Mouse (Mus musculus): ENCODE measurements around the gene Tecpr1.

The Tecpr1 gene

DNA sequence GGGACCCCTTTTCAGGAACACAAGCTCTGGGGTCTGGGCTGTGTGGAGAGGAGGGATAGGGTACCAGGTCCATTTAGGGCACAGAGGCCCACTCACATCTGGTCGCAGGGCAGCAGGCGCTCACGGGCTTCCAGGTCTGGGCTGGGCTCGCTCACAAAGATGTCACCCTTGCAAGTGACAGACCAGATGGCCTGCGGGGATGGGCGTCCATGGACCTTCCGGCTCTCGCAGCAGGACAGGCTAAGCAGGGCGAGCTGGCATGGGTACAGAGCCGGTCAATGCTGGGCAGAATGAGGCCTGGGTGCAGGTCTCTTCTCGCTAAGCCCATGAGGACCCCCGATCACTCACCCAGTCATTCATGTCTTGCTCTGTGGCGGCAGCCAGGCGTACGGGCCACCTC, 17.3 kb downstream of the Tecpr1 start:
- no peak for DNase-seq

DNA sequence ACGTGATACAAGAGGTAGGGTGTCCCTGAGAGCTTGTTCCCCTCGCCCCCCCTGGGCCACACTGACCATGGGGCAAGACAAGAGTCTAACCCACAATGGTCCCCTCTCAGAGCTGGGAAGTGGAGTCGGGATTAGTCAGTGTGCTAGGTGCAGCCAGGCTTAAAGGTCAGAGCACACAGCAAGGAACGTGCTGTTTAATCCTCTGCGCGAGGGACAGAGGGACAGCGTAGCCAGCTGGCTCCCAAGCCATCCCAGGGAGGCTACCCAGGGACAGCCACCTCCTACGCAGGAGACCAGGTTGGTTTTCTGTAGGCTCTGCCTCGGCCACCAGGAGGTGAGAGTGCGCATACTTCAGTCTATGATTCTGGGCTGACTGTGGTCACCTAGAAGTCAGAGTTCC, 18.5 kb downstream of the Tecpr1 start:
- DNase-seq = no peak

DNA sequence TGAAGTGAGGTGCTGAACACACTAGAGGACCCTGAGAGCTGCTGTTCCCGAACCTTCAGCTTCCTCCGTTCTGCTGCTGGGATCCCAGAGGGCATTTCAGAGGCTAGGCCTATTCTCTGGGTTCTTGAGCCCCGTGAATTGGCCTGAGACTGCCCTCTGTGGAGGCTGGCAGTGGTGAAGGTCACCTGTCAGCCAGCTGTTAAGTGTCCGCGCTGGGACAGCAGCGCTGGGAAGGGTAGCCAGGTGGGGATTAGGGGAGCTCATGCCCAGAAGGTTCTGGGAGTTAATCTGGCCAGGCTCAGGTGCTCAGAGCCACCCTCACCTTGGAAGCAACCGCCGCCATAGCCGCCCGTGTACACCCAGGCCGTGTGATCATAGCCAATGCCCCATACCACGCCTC, 19.1 kb downstream of the Tecpr1 start:
- DNase-seq = no peak

DNA sequence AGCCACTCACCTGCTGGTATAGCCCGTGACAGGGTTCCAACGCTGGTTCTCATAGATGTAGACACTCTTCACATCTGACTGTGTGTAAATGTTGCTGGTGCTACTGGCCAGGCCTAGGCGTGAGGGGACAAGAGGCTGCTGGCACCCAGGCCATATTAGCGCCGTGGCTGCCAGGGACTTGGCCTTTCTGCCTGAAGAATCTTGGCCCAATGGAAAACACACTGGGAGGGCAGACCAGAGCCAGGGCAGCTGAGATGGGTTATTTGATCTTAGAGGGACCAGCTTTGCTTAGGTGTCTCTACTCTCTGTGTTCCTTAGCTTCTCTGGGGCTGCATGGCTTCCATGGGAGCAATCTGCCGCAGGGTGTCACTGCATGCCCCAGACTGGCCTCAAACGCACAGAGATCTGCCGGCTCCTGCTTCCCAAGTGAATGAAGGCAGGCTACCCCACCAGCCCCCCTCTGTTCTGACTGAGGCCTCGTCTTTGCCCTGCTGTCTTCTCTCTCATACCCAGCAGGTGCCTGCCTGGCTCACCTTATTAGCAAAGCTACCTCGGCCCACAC, 19.9 kb downstream of the Tecpr1 start:
- no peak for DNase-seq

DNA sequence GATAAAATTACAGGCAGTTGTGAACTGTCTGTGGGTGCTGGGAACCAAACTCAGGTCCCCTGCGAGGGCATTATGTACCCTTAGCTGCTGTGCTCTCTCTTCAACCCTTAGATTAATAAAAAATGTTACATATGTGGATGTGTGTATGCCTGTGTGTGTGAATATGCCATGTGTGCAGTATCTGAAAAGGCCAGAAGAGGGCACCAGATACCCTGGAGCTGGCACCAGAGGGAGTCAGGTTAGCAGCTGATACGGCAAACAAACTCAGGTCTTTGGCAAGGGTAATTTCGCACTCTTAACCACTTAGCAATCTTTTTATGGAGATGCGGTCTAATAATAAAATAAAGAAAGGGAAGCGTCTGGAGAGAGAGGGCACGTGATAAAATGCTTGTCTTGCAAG, 21.0 kb downstream of the Tecpr1 start:
- DNase-seq = no peak

DNA sequence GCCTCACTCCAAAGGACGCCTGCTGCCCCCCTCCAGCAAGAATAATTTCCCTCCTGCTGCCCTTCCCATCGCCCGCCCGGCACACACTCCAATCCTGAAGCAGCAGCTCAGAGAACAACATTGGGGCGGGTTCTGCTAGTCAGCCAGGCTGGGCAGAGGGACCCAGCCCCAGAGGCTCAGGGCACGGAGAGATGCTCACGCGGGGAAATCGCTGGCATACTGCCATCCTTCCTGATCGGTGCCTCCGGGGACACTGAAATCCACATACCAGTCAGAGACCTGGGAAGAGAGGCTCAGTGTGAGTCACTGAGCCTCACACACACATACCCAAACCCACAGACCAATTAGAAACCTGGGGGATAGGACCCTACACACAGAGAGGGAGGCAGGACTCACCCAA, 22.8 kb downstream of the Tecpr1 start:
- no peak for DNase-seq

DNA sequence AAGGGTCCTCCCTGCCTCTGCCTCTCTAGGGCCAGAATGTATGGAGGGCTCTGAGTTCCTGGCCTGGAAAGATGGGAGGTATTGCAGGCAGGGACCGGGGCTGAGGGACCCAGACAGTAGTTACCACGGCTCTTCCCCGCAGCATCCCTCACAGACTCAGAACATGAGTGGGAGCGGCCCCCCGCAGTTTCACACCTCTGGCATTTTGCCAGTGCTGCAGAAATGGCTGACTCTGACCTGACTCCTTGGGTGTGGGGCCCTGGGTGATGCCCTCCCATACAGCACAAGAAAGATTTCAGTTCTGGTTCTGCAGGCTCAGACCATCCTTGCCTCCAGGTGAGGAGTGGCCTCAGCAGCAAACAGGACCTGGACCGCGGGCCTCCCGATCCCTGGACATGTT, 27.8 kb downstream of the Tecpr1 start:
- DNase-seq = no peak

DNA sequence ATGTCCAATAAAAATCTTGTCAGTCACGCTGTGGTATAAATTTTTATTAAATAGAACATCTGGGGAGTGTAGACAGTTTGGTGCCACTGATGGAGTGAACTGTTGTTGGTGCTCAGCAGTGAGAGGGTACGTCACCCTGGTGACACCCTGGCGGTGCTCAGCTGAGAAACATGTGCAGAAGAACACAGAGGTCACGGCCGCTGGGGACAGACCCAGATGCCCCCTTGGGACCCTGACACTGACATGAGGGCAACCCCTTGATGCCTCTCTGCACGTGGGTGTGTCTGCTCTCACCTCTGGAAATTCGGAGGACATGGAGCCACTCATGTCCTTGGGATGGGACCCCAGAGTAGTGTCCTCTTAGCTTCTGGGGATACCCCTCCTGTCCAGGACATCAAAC, 29.0 kb downstream of the Tecpr1 start:
- no peak for DNase-seq

DNA sequence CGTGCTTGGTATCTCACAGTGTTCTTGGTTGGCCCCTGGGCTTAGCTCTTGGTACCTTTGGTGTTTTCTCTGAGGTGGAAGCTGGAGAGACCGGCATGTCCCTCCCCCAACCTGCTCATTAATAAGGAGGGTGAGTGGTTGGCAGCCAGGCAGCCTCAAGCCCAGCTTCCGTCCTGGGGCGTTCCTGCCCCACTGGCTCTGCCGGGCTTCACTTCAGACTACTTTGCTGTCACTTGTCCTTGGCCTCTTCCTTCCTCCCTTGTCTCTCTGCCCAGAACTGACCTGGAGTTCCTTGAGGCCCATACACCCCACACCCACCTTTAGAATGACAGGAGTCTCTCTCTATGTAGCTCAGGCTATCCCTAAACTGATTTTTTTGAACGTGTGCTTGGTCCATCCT, 30.7 kb downstream of the Tecpr1 start:
- DNase-seq = no peak

DNA sequence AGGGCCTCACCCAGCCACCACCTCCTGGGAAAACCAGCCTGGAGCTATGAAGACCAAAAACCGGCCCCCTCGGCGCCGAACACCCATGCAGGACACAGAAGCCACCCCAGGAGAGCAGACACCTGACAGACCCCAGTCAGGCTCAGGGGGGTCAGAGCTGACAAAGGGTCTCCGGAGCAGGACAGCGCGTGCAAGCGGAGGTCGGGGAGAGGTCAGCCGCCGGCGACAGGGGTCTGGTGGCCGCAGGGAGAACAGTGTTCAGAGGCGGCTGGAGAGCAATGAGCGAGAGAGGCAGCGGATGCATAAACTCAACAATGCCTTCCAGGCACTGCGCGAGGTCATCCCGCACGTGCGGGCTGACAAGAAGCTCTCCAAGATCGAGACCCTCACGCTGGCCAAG, 32.4 kb downstream of the Tecpr1 start:
- DNase-seq = no peak

DNA sequence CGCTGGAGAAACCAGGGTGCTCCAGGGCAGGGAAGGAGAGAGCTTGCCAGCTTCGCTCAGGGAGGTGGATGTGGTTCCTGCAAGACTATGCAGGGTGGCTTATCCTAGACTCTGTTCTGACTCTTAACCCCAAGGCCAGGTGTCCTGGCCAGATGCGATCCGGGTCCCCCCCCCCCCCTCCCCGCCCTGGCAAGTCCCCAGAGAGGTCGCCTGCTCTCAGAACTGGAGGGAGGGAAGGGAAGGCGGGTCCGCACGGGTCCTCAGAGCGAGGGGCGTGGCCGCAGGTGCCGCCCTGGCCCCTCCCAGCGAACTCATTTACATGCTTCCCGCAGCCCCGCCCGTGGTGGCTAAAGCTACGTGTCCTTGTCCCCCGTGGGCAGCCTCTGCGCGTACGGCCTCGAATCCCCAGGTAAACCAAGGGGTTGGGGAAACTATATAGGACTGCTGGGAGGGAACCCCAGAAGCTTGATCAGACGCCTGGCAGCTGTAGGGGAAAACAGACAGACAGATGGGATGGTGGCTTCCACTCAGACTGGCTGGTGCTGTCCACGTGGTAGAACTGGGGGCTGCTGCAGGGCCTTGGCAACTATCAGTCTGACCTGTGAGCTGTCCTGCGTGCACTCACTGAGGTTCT, 33.3 kb downstream of the Tecpr1 start, which contains the start of gene Bhlha15:
Gene Bhlha15, plus strand, starts transcription at position 337 of the 634 bp plus-strand sequence.
- DNase-seq = peak; percentile 68 to 79

DNA sequence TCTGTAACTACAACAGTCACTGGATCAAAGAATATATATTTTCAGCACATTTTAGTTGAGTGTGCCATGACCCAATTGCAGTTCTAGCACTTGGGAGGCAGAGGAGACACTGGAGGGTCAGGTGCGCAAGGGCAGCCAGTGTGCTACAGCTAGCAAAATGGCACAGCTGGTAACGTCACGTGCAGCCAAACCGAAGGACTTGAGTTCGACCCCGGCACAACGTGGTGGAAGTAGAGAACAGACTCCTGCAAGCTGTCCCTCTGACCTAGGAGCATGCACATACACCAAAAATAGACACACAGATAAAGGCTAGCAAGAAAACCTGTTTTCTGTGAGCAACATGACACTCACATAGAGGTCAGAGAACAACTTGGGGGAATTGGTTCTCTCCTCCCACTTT, 34.1 kb downstream of the Tecpr1 start:
- DNase-seq = no peak

DNA sequence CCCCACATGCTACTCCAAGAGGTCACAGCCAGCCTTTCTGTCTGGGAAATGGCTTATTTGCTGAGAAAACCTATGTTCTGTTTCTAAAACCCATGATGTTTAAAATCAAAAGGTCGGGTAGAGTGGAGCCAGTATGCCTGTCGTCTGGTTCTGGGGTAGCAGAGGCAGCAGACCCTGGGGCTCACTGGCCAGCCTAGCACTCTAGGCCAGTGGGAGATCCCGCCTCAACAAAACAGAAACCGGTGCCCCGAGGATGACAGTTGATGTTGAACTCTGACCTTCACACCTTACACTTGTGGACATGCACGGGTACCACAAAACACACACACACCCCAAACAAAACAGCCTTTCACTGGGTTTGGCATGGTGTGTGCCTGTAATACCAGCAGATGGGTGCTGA, 35.0 kb downstream of the Tecpr1 start:
- no peak for DNase-seq

DNA sequence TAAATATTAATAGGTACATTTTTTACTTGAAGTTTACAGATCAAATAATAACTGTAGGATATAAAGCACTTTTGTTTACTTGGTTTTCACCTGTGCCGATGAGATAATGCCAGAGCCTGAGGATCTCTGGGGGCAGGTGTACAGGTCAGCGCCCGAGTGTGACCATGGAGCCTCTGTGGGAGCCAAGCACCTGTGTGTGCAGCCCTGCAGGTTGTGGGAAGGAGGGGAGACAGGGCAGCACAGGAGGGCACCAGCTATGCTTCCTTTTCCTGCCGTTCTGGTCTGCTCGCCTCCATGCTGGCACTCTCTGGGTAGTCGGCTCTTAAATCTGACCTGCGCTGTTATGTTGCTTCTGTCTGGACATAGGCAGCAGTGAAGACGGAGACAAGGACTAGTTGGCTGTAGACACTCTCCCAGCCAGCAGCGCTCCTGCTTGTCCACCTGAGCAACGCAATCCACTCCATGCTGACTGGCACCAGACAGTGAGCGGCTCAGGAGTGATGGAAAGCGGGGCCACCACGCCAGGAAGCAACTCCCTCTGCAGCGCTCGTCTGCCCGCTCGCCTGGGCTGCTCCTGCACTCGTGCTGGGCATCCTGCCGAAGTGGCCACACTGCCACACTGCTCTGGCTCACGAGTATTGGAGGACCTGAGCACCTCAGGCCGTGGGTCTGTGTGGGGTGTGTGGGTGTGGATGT, 38.9 kb downstream of the Tecpr1 start:
- peak in 1 of 2 experiments; percentile 34 for DNase-seq

DNA sequence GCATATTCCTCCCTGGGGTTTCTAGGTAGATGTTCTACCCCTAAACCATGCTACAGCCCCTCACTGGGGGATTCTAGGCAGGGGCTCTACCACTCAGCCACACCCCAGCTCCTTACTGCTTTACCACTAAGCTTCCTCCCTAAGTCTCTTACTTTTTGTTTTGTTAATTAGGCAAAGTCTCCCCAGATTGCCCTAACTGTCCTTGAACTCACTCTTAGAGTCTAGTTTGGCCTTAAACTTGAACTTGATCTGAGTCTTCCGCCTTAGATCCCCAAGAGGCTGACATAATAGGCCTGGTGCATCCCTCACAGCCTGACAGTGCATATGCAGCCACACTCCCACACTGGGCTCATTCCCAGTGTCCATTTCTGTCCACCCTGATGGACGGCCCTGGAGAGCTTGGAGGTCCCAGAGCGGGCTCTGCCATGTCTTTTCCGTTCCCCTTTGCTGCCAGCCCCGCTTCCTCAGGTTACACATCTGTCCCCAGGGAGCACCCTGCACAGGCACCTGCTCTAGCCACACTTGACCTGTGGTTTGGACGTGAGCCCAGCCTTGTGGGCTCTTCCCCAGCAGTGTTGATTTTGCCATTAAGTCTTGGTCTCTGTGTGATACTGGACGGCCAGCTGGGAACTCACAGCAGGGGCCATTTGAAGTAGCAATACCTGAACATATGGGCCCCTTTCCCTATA, 39.6 kb downstream of the Tecpr1 start:
- DNase-seq = peak; percentile 62 to 63

DNA sequence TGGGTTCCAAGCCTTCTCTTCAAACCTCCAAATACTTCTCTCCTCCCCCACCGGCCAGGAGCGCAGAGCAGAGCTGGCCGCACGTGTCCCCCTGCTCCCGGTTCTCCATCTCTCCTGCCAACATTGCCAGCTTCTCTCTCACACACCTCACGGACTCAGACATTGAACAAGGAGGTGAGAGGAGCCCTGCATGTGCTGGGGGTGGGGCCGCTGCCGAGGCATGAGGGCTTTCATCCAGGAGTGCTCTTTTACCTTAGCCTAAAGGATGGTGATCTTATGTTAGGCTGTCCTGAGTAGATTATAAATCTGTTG, 40.2 kb downstream of the Tecpr1 start:
- DNase-seq = no peak

DNA sequence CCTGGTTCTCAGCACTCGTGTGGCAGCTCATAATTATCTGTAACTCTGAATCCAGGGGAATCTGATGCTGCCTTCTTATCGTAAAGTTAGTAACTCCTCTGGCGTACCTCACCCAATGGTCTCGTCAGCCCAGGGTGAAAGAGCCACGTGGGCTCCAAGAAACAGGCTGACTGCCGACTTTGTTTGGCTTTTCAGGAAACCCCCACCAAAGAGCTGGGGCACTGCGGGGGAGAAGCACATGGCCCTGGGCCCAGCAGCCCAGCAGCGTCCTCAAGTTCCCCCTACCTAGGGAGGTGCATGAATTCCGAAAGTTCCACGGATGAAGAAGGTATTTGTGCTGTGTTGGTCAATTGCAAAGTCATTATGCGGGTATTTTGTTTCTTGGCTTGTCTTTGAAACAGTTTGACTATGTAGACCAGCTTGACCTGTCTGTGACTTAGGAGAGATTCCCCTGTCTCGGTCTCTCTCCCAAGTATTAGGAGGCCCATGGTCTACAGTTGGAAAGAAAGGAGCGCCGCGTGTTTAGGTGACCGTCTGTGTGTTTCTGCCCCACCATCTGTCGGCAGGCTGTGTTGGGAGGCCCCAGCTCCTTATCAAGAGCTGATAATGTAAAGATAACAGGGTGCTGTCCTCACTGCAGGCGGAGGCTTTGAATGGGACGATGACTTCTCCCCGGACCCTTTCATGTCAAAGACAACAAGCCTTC, 40.7 kb downstream of the Tecpr1 start:
- no peak for DNase-seq

DNA sequence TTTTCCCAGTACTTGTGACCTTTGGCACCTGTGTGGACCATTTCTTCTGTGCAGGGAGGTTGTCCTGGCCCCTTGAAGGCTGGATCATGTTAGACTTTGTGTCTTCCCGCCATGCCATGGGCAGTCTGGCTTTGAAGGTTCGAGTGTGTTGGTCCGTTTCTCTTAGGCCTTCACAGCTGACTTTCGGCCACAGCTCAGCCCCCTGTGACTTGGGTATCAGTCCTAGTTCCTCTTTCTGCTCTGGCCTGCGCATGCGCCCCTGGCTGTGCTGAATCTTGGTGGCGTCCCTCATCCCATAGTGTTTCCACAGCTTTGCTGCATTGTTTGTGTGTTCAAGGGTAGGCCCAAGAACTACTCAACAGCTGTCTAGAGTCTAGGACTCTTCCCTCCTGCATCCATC, 42.2 kb downstream of the Tecpr1 start:
- peak; percentile 82 to 84 for DNase-seq

DNA sequence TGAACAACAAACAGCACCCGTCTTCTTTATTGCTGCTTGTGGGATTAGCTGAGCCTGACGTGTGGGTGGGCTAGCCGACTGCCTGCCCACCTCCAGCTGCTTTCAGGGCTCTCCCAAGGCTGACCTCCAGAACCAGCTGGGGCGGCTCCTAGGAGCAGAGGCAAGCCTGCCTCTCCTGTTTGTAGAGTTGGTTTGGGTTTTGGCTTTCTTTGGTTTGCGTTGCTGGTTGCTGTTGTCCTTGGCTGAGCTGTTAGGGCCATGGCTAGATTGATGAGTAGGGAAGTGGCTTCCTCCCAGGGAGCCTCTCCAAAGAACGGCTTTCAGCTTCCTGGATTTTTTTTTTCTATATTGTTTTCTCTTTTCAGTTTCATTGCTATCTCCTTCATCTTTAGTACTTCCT, 45.2 kb downstream of the Tecpr1 start:
- DNase-seq = no peak

DNA sequence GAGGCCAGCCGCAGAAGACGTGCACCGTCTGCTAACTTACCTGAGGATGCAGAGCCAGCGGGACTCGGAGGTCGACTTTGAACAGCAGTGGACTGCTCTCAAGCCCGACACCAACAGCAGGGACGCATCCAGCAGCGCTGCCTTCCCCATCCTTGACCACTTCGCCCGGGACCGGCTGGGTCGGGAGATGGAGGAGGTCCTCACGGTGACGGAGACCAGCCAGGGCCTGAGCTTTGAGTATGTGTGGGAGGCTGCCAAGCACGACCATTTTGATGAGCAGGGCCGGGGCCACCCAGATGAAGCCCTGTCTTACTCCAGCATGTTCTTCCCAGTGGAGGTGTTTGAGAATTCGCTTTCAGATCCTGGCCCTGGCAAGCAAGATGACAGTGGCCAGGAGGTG, 49.8 kb downstream of the Tecpr1 start:
- DNase-seq = no peak

DNA sequence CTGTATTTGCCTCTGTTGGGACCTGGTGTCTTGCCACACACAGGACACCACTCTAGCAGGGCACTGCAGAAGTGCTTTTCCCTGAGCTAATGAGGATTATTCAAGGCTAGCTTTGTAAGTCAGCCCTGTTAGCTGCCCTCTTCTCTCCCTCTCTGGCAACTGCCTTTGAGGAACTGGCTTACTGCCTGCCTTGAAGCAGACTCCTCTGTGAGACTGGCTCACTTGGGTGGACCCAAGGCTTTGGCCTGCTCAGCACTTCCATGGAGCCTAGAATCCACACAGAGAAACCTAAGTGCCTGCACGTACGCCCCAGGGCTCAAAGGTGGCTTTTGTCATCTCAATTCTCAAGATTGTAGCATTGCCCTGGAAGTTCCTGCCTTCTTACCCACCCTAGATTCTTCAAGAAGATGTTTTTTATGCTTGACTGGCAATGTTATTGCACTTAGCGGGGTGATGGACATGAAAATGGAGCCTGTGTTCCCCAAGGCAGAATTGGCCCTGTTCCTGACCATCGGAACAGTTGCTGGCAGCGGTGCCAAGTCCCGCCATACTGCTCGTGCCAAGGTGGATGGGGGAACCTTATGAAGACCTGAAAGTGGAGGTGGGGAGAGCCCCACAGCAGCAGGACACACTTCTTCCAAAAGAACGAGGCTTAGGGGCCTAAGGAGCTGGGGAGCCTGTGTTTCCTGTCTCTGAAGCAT, 54.0 kb downstream of the Tecpr1 start:
- no peak for DNase-seq

DNA sequence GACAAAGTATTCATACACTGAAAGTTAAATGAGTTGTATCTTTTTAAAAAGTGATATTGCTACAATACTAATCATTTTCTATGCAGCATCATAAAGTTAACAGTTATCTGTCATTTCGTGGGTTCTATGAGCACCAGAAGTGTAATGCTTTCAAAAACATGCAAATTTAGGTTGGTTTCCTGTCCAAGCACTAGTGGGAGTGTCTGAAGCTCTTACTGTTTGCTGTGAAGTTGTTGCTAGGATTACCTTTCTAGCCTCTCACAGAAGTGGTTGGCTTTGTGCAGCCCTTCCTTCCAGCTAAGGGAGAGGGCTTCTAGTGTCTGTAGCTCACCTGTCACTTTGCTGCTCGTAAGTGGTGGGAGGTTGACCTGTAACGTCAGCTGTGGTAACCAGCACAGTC, 57.7 kb downstream of the Tecpr1 start:
- no peak for DNase-seq
